Mouse (Mus musculus) small intestine, adult 2 months (tissue): ENCODE measurements around the gene Mtap. TPM values are rescaled to one million over a fixed set of nuclear protein-coding genes. Genes with fewer than 3 reads are reported as not detected.

Experiments
- H3K27ac ChIP-seq: fragments of 200-500 bp; 2 replicates; pipeline ENCODE4 v1.5.1; 2012; ENCODE audit warnings: low read depth, low read length, control low read depth, inconsistent platforms; ENCODE audit not compliant: insufficient read depth
- H3K27me3 ChIP-seq: fragments of 200-500 bp; 2 replicates; pipeline ENCODE4 v1.6.1; 2012; ENCODE audit warnings: mild to moderate bottlenecking, moderate library complexity, low read length, inconsistent platforms; ENCODE audit not compliant: control insufficient read depth, insufficient read depth
- H3K36me3 ChIP-seq: fragments of 200-500 bp; 2 replicates; pipeline ENCODE4 v1.6.1; 2012; ENCODE audit warnings: mild to moderate bottlenecking, low read length, control low read depth, inconsistent platforms; ENCODE audit not compliant: control insufficient read depth, insufficient read depth
- H3K4me1 ChIP-seq: fragments of 200-500 bp; 2 replicates; pipeline ENCODE4 v1.6.1; 2012; ENCODE audit warnings: low read length, inconsistent platforms, mixed read lengths; ENCODE audit not compliant: control insufficient read depth, insufficient read depth, insufficient read length
- H3K4me3 ChIP-seq: fragments of 200-500 bp; 2 replicates; pipeline ENCODE4 v1.5.1; 2012; ENCODE audit warnings: low read depth, mild to moderate bottlenecking, control low read depth, inconsistent platforms, low read length, moderate library complexity
- CTCF ChIP-seq: fragments of 200-500 bp; IDR thresholded peaks from 2 replicates; pipeline ENCODE4 v1.5.1; 2012; ENCODE audit warnings: low read depth, mild to moderate bottlenecking, control low read depth, inconsistent platforms, low read length, moderate library complexity, mixed read lengths; ENCODE audit not compliant: insufficient replicate concordance, insufficient read length; ENCODE audit errors: extremely low read depth
- POLR2A ChIP-seq: fragments of 200-500 bp; IDR thresholded peaks from 2 replicates; pipeline ENCODE4 v1.6.1; 2012; ENCODE audit warnings: low read depth, mild to moderate bottlenecking, control low read depth, inconsistent platforms, low read length, moderate library complexity
- WGBS: fragments of 180-500 bp; shearing (Covaris S2); methylation state at CpG from one replicate; pipeline ENCODE4 v1.1.7; 2018; 5-methylcytosine and 5-hydroxymethylcytosine counted together
- polyA plus RNA-seq: library from polyadenylated mRNA; depleted of rRNA; stranded (reverse); fragments of >200 nt; gene quantifications from 2 replicates; pipeline ENCODE4 v1.2.3, GENCODE M21; 2012

Gene Mtap
- polyA plus RNA-seq, 1 experiment: 0.87 TPM

DNA sequence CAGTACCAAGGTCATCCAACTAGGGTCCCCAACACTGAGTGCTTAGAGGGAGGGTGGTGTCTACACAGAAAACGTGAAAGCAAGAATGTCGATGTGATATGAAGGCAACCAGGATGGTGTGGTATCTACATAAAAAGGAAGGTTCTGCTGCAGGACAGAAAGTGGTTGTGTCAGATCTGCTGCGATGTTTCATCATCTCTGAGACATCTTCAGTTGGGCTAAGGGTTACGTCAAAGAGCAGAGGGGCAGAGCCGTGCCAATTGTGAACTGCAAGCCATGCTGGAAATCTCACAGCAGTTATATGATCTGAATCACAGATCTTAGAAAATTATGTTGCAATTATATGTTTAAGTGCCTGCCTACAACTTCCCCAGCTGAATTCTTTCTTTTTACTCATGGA, 16.6 kb upstream of the Mtap start:
- no peaks in the 10 kb centered on the region for H3K27me3 ChIP-seq
- TF ChIP-seq CTCF (no peak), POLR2A (no peak)
- no peak overlapping the region for H3K27ac ChIP-seq
- no peaks in the 10 kb centered on the region for H3K36me3 ChIP-seq
- H3K4me1 ChIP-seq: no peaks in the 10 kb centered on the region
- 86% methylated on average over 5 of the region's 5 CpGs for WGBS
- no peak overlapping the region for H3K4me3 ChIP-seq

DNA sequence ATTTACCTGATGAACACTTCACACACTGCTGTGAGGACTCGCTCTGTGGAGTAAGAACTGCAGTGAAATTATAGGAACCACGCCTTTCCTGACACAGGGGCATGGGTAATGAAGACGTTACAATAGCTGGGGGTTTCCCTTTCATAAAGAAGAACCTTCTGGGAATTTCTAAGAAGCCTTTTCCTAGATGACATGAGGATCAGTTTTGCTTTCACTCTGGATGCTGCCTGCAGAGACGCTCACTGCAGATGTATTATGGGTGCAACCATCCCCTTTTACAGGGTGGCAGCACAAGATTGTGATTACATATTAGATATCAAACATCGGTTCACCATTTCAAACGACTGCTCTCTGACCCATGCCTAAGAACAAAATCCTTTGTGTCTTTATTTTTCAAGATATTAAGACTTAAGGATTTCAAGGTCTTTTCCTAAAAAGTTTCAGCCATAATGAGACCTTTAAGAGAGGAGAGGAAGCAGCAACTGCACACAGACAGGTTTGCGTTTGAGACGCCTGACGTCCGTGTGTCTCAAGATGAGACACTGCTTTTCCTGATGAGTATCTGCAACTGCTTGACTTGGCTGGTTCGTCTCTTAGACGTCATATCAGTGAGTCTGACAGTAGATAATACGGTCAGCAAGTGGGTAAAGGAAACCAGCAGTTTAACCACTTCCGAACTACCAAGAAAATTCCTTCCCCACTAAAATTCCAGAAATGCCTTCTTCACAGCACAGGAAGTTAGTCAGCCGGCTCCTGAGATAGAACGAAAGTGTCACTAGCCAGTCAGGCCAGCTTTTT, 13.3 kb upstream of the Mtap start:
- 48% methylated on average over 16 of the region's 16 CpGs for WGBS
- Histone ChIP-seq H3K36me3 (no peaks in the 10 kb centered on the region), H3K27me3 (no peaks in the 10 kb centered on the region), H3K27ac (no peak overlapping the region), H3K4me3 (no peak overlapping the region), H3K4me1 (peaks cover 2% of the 10 kb centered on the region; the same call in 1 of the 2 replicates)
- TF ChIP-seq POLR2A (no peak), CTCF (no peak)

GRCm38 (mm10) chr4:89127674-89128073, 9.2 kb upstream of the Mtap start:
- Histone ChIP-seq H3K36me3 (no peaks in the 10 kb centered on the region), H3K27ac (no peak overlapping the region), H3K27me3 (no peaks in the 10 kb centered on the region), H3K4me1 (peaks cover 2% of the 10 kb centered on the region; the same call in 1 of the 2 replicates), H3K4me3 (no peak overlapping the region)
- 44% methylated on average over 5 of the region's 5 CpGs for WGBS
- TF ChIP-seq POLR2A (no peak), CTCF (no peak)

DNA sequence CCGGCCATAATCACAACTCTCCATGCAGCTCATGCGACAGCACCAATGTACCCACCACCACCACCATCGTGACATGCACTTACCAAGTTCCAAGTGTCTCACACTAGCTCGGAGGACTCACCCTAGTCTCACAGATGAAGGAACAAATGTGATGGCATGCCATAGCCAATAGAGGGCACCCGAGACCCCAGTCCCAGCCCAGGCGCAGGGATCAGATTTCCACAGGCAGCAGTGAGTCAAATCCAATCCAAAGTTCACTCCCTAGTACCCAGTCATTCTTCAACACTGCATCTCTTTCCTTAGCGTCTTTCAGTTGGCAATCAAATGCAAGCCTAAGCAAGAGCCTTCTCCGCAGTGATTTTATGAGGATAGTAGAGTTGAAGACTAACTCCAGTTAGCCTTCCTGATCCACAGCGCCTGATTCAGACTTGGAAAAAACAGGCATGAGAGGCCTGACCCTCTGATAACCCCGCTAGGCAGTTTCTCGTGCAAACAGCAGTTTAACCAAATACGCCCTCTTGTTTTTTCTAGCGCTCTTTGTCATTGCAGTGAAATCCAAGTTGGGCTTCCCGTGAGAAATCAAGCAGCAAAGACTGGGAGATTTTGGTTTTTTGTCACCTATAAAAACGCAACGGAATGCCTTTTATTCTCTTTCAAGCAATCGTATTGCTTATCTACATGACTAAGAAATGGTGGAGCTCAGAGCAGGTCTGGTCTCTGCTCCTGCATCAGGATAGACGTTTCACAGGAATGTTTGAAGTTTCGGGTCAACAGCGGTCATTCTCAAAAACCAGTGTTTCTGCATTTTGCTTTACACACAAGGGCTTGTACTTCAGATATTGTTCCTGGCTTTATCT, 8.6 kb upstream of the Mtap start:
- no peaks in the 10 kb centered on the region for H3K27me3 ChIP-seq
- WGBS: 11% methylated on average over 20 of the region's 20 CpGs
- peak overlapping the region; percentile 14; the same call in 1 of the 2 replicates for H3K27ac ChIP-seq
- H3K36me3 ChIP-seq: no peaks in the 10 kb centered on the region
- H3K4me1 ChIP-seq: peaks cover 2% of the 10 kb centered on the region; the same call in 1 of the 2 replicates
- H3K4me3 ChIP-seq: no peak overlapping the region
- no peak for TF ChIP-seq POLR2A
- TF ChIP-seq CTCF: peak; percentile 83; the same call in 1 of the 2 replicates

DNA sequence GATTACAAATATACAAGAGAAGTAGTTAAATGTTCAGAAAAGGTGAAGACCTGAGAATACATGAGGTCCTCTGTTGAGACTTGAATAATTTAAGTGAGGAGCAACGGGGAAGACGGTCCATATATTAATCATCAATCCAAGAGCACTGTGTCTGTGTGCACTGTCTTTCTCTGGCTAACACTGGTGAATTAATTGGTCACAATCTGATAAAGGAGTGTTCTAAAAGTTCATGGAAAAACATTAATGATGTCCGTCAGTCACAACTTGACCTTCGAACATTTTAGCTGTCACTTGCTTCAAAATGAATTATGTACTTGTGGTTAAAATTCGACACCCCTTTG, 8.0 kb upstream of the Mtap start:
- 31% methylated on average over 5 of the region's 5 CpGs for WGBS
- H3K27ac ChIP-seq: no peak overlapping the region
- no peak overlapping the region for H3K4me3 ChIP-seq
- H3K36me3 ChIP-seq: no peaks in the 10 kb centered on the region
- TF ChIP-seq POLR2A: no peak
- TF ChIP-seq CTCF: no peak
- H3K27me3 ChIP-seq: no peaks in the 10 kb centered on the region
- peaks cover 2% of the 10 kb centered on the region; the same call in 1 of the 2 replicates for H3K4me1 ChIP-seq

DNA sequence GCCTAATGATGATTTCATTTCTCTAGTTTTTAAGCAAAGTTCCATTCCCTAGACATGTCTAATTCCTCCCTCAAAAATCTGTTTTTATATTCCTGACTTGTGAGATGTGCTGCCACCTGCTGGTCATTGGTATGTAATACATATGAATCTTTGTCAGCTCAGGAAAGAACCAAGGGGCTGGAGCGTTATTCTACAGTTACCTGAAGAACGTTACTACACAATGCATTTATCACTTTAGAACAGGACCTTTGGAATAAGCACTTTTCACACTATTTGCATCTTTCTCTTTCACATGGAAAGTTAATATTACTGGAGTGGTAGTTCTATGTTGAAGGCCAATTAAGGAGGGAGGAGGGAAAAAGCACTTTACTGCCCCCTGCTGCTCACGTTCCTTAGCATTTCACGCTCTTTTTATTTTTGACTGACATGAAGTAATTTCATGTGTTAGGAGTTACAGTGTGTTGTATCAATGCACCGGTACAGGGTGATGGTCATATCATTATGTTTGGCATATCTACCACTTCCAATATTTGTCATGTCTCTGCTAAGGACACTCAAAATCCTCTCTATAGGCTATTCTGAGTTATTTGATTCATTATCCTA, 7.5 kb upstream of the Mtap start:
- Histone ChIP-seq H3K27ac (no peak overlapping the region), H3K4me3 (no peak overlapping the region), H3K4me1 (peaks cover 2% of the 10 kb centered on the region; the same call in 1 of the 2 replicates), H3K27me3 (no peaks in the 10 kb centered on the region), H3K36me3 (no peaks in the 10 kb centered on the region)
- no peak for TF ChIP-seq POLR2A
- TF ChIP-seq CTCF: no peak
- WGBS: 3% methylated on average over 5 of the region's 5 CpGs
